Mouse (Mus musculus) adrenal gland, adult 18-20 months (tissue): Measurements from ENCODE around the gene Pygb. TPM values are rescaled to one million over a fixed set of nuclear protein-coding genes. Genes with fewer than 3 reads are reported as not detected.
A peak's percentile ranks its signal among the peaks of the same experiment; 100 is the strongest.

Experiments used
- DNase-seq, 2 experiments: peaks; one replicate each; pipeline ENCODE4 v3.0.0; 2021 to 2022; ENCODE audit warnings: low spot score in 2 of 2
- long read RNA-seq, 2 experiments: library from polyadenylated mRNA; stranded (forward); transcript quantifications; one replicate each; pipeline ENCODE4 v2.0.0; 2021
- total RNA-seq, 2 experiments: library from RNA; stranded (reverse); gene quantifications; 1 replicate in 1 of 2; 2 replicates in 1 of 2; pipeline ENCODE4 v1.2.3; 2021

The Pygb gene
- total RNA-seq = 10 to 100 TPM; 41.3 to 50.3 TPM
- long read RNA-seq, experiment 1, transcript Pygb-201 (20 exons, 3,909 nt) = major isoform, 84 of 102 reads
- long read RNA-seq, experiment 1, partial matches to known transcripts = 11 of 102 reads
- long read RNA-seq, experiment 1, other reads (novel, unspliced or antisense) = 7 of 102 reads
- long read RNA-seq, experiment 2, transcript Pygb-201 (20 exons, 3,909 nt) = major isoform, 120 of 145 reads
- long read RNA-seq, experiment 2, partial matches to known transcripts = 10 of 145 reads
- long read RNA-seq, experiment 2, other reads (novel, unspliced or antisense) = 13 of 145 reads

GRCm38 (mm10) chr2:150786251-150787180, at the start of gene Pygb:
Gene Pygb (plus strand): TSS chr2:150786735.
- peak; percentile 79 to 80 for DNase-seq

DNA sequence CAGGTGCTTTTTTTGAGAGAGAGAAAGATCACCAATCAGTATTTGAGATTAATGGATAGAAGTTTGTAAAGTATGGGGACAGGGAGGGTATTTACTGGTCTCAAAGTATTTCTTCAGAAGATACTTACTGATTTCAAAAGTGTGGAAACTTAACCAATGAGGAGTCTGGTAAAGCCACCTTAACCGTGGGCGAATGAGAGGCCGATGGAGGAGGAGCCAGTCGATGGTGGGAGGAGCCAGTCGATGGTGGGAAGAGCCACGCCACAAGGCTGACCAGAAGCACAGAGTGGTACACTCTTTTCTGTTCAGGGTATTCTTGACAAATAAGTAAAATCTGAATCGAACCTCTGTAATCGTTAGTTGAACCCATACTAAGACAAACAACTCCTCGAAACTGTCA, 48.7 kb upstream of the Pygb start:
- DNase-seq = no peak

DNA sequence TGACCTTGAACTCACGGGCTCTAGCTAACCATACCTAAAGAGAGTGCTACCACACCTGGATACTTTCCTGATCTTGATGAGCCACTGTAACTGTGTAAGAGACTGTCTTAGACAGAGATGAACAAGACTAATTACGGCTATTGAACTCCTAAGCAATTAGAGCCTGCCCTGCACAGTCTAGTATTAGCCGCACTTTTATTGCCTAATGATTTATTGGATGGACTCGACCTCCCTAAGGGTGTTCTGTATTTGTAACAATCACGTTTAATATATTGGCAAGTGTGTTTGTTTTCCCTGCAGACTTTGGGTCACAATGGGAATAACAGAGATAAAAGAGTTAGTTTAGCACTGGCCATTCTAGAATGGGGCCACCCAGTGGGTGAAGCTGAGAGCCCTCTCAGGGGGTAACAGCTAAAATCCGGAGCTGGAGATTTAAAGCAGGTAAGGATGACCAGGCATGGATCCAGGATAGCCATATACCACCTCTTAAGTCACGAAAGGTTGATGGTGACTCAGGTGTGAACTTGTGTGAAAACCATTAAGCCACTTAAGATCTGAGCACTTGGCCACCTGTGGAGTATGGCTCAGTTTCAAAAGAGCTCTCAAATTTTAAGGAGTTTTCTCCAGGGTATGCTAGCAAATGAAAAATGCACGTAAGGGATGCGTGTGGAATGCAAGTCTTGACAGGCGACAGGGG, 46.2 kb upstream of the Pygb start:
- DNase-seq = no peak

DNA sequence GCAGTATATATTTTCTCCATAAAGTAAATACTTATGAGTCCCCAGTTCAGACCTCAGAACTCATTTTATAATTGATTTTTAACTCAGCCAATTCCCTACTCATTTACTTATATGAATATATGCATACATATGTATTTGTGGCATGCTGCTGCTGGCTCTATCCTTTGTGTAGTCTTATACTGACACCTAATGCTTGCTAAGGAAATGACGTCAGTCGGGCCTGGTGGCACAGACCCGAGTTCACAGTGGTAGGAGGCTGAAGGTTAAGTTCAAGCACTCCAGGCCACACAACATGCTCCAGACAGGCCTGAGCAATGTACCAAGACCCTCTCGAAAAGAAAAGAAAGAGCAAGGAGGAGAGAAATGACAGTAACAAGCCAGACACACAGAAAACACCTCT, 45.1 kb upstream of the Pygb start:
- no peak for DNase-seq

DNA sequence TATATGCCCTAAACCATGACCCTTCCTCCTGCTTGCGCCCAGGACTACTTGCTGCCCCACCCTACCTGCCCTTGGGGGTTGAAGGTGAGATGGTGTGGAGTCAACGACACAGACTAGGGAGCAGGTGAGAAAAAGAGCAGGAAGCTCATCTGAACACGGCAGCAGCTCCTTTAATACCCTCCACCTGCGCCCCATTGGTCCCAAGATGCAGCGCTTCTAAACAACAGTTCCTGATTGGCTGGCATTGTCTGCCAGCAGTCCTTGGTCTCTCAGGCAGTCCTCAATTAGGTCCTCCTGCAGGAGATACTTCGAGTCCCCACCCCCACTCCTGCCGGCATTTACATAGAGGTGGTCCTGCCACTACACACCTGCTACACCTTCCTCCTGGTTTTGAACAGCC, 41.5 kb upstream of the Pygb start:
- DNase-seq = no peak

GRCm38 (mm10) chr2:150748854-150749253, 37.7 kb upstream of the Pygb start, which contains the start of gene Entpd6:
Gene Entpd6 (plus strand): TSS chr2:150749042.
- DNase-seq = peak; percentile 92

DNA sequence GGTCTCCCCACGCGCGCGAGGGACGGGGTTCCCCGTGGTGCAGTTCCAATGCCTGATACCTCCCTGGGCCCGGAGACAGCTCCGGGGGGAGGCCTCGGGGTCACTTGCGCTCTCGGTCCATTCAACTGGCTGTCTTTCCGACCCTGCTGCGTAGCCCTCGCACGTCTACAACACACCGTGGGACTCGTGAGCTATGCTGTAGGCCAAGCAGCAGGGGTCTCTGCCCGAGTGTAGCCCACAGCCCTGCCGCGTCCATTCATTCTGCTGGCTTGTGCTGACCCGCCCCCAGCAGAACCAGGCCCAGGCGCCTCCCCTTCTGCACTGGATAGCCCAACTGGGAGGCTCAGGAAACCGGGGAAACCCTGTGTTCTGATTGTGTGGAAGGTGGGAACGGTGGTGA, 37.3 kb upstream of the Pygb start:
- DNase-seq = no peak

- DNase-seq = no peak
Observed at GRCm38 (mm10) chr2:150750129-150750979, 36.2 kb upstream of the Pygb start.

DNA sequence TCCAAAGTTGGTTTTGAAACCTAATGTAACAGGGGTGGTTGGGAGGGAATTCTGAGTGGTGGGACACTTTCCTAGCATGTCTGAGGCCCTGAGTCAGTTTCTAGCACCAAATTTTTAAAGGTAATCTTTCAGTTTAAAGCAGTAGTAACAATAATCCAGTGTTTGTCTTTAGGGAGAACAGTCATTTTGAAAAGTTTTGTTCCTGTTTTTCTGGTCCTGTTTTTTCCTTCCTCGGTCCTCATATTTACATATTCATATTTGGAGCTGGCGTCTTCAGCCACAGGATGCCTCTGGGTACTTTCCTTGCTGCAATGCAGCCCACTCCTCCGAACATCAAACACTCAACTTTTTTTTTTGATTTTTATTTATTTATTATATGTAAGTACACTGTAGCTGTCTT, 31.5 kb upstream of the Pygb start:
- DNase-seq = no peak

DNA sequence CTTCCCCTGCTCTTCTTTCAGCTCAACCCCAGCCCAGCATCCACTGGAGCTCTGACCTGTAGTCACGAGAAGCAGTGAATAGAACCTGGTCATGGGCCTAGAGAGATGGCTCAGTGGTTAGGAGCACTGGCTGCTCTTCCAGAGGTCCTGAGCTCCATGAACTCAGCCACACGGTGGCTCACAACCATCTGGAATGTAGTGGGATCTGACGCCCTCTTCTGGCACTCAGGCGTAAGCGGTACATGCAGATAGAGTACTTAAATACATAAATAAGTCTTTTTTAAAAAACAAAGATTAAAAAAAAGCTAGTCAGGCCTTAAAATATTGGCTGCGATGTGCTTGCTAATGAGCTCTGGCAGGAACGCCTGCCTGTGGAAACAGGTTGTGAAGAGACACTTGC, 25.1 kb upstream of the Pygb start:
- no peak for DNase-seq

- no peak for DNase-seq
Observed at GRCm38 (mm10) chr2:150765619-150766018, 20.9 kb upstream of the Pygb start.

DNA sequence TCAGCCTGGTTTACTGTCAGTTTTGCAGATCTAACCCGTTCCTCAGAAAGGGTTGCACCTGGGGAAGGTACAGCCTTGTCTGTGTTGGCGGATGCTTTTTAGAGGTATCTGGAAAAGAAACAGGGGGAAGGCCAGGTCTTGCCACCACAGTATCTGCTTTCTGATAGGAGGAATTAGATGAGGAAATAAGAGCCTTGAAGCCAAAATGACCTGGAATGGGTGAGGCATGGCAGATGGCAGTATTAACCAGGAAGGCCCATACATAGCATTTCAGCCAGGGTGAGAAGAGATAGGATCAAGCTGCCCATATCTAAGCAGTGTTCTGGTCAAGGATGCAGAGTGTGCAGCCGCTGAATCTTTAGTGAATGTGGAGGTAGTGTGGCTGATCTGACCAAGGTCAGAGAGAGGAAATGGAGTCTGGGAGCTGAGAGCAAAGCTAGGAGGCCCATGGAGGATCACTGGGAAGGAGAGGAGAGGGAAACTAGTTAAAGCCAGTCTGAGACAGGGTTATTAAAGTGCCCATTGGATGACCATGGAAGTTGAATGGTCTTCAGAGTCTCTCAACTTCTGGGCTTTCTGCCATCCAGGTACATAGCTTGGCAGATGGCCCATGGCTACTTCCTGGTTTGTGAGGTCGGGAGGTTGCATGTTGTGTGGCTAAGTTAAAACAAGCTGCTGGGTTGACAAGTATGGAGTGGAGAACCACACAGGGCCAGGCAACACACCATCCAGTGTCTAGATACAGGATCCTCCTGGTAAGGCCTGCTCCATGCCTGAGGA, 20.3 kb upstream of the Pygb start:
- no peak for DNase-seq

GRCm38 (mm10) chr2:150768678-150769077, 17.9 kb upstream of the Pygb start:
- DNase-seq = no peak

- DNase-seq = peak in 1 of 2 experiments; percentile 40
Observed at GRCm38 (mm10) chr2:150770747-150771146, 15.8 kb upstream of the Pygb start.

DNA sequence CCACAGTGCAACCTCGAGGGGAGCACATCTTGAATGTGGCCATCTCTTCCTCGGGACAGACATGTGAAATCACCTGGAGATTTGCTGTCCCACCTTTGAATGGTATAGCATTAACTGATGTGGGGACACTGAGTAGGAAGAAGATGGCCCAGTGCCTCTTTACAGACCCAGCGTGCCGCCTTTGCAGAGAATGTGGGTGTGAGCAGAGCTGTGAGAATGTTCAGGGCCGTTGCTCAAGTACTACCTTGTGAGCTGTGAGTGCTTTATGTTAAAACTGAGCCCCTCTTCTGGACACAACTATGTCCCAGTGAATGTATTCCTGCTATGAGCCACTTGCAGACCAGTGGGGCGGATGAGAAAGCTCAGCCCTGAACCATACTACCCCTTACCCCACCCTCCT, 15.4 kb upstream of the Pygb start:
- no peak for DNase-seq

DNA sequence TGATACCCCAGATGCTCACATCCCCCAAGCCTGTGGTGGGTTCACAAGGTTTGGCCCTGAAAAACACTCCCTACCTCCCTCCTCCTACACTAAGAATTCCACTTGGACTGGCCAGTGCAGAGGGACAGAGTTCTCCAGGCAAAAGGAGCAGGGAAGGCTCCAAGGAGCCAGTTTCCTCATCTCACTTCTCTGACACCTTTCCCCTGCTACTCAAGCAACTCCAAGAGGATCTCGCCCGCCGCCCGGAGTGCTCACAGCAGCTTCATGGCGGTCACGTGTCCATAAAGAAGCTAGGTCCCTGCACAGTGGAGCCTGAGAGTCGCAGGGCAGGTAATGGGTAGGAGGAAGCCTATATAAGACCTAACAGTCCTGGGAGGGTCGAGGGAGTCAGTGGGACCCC, 14.5 kb upstream of the Pygb start:
- DNase-seq = no peak

DNA sequence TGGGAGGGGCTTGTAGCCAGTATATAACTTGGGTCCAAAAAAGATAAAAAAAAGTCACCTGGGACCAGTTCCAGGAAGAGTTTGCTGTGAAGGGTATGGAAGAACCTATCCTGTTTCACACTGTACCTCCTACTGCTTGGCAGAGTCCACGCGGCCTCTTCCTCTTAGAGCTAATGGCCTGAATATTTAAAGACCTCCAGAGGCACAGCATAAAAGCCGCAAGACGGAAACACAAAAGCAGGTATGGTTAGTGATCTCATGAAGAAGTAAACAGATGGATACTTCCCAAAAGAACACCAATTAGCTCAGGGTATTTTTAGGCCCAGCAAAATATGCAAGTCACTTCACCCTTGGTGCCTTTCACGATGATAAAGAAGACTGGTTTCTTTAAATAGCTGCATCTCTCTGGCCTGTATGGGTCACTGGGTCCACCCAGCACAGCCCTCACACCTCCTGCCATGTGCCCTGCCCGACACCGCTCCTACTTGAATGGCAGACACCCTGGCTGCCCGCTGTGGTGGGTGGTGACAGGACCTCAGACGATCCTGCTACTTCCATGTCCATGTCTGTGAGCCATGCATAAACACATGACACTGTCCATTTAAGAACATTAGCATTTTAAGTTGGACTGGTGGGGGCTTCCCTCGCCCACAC, 13.9 kb upstream of the Pygb start:
- no peak for DNase-seq

GRCm38 (mm10) chr2:150782801-150783200, 3.7 kb upstream of the Pygb start:
- no peak for DNase-seq

- DNase-seq = no peak
Observed at GRCm38 (mm10) chr2:150787234-150787771, 768 bp downstream of the Pygb start.
